Mouse (Mus musculus) myocyte (in vitro differentiated cells): Measurements from ENCODE around the gene Gm37240.

Experiments used
- MAX ChIP-seq: IDR thresholded peaks from one replicate; pipeline ENCODE4 v1.6.1; 2011; ENCODE audit warnings: low read depth, mild to moderate bottlenecking, control low read depth
- MYOD1 ChIP-seq, 3 experiments: IDR thresholded peaks; one replicate each; pipeline ENCODE4 v1.6.1; 2011; ENCODE audit warnings: control low read depth in 2 of 3, low read depth in 2 of 3, mild to moderate bottlenecking in 2 of 3, moderate library complexity in 1 of 3; ENCODE audit not compliant: insufficient read length in 2 of 3, control insufficient read depth in 1 of 3
- POLR2A ChIP-seq: IDR thresholded peaks from one replicate; pipeline ENCODE4 v1.6.1; 2011; ENCODE audit warnings: low read depth, mild to moderate bottlenecking, control low read depth, moderate library complexity; ENCODE audit not compliant: insufficient read length

GRCm38 (mm10) chr3:84690091-84690771 is 1197.1 kb downstream of the Gm37240 start:
- TF ChIP-seq POLR2A: no peak
- TF ChIP-seq MAX: no peak
- no peak for TF ChIP-seq MYOD1 (IDR thresholded peaks at IDR 0.05; ENCODE audit: control insufficient read depth in 1 of 3, insufficient read length in 2 of 3, low read depth in 2 of 3)
